Mouse (Mus musculus): Measurements from ENCODE around the gene Exoc4. TPM values are rescaled to one million over a fixed set of nuclear protein-coding genes. Genes with fewer than 3 reads are reported as not detected.

Gene Exoc4
- total and polyA plus RNA-seq, 3 experiments, result 10.5 to 86.2 (median 80.5) TPM

DNA sequence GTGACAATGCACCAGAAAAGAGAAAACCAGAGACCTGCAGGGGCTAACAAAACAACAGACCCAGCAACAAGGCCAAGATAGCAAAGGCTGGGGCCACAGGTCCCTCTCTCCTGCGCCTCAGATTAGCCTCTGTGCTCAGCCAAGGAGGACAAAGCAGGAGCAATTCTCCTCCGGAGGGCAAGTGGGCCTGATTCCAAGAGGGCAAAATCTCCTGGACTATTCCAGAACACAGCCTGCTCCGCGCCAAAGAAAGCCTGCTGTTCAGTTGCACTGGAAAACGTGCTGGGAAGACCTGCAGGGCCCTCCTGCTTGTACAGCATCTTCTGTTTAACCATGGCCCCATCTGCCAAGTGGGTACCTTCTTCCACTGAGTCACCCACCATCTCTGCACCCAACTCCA, 1.7 kb upstream of the Exoc4 start:
- DNase-seq (ENCODE audit: low spot score), result no peak
- Histone ChIP-seq H3K36me3 (replicated peaks) (peaks cover 9% of the 10 kb centered on the region), H3K4me3 (ENCODE audit: low read depth, low read length) (no peak overlapping the region), H3K4me1 (ENCODE audit: insufficient read depth, low read depth, low read length) (peaks cover 21% of the 10 kb centered on the region), H3K27me3 (ENCODE audit: insufficient read depth, low read length) (no peaks in the 10 kb centered on the region), H3K9me3 (replicated peaks) (no peaks in the 10 kb centered on the region)
- TF ChIP-seq CTCF (IDR thresholded peaks at IDR 0.05; ENCODE audit: low read depth, low read length) (no peak), GATA2 (IDR thresholded peaks at IDR 0.05; ENCODE audit: borderline replicate concordance, low read depth, low read length) (no peak), GATA1 (IDR thresholded peaks at IDR 0.05; ENCODE audit: borderline replicate concordance, low read length) (no peak), TAL1 (conservative IDR thresholded peaks at IDR 0.05; ENCODE audit: low read depth, low read length) (no peak), POLR2AphosphoS5 (IDR thresholded peaks at IDR 0.05; ENCODE audit: insufficient replicate concordance, low read depth, low read length) (no peak)
- no peak for ATAC-seq (ENCODE audit: extremely low read depth, insufficient number of reproducible peaks, low FRiP score, poor library complexity, severe bottlenecking)

DNA sequence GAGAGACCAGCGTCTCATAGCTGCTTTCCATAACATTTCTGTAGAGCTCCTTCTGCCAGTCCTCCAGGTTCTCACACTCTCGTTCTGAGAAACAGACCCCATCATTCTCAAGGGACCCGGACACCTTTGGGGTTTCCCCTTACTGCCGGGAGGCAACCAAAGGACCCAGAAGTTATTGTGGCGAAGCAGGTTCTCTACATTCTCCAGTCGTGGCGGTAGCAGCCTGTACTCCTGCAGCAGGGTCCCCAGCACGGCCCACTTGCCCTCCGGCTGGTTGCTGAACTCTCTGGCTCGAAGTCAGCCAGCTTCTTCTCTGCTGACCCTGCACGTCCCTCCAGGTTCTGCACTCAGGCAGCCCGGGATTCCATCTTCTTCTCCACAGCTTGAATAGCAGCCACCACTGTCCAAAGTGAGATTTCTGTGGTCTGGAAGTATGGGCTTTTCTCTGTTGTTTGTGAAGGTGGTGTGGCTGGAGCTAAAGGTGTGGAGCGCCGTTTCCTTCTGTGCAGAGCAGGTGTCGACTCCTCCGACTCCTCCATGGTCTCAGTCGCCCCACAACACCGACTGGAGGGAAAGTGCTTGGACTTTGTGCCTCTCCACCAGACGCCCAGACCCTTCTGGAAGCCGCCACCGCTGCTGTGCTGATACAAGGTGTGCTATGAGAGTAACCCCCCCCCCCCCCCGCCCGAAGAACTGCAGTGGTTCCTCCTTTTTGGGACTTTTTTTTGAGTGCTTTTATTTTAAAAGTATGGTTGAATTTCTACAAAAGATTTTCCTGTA, 1.1 kb upstream of the Exoc4 start:
- Histone ChIP-seq H3K4me3 (ENCODE audit: low read depth, low read length) (no peak overlapping the region), H3K36me3 (replicated peaks) (peaks cover 12% of the 10 kb centered on the region), H3K9me3 (replicated peaks) (no peaks in the 10 kb centered on the region), H3K4me1 (ENCODE audit: insufficient read depth, low read depth, low read length) (peaks cover 24% of the 10 kb centered on the region), H3K27me3 (ENCODE audit: insufficient read depth, low read length) (no peaks in the 10 kb centered on the region)
- no peak for ATAC-seq (ENCODE audit: extremely low read depth, insufficient number of reproducible peaks, low FRiP score, poor library complexity, severe bottlenecking)
- TF ChIP-seq POLR2AphosphoS5 (IDR thresholded peaks at IDR 0.05; ENCODE audit: insufficient replicate concordance, low read depth, low read length), result no peak
- TF ChIP-seq TAL1 (conservative IDR thresholded peaks at IDR 0.05; ENCODE audit: low read depth, low read length), result no peak
- TF ChIP-seq CTCF (IDR thresholded peaks at IDR 0.05; ENCODE audit: low read depth, low read length), result no peak
- no peak for TF ChIP-seq GATA2 (IDR thresholded peaks at IDR 0.05; ENCODE audit: borderline replicate concordance, low read depth, low read length)
- no peak for TF ChIP-seq GATA1 (IDR thresholded peaks at IDR 0.05; ENCODE audit: borderline replicate concordance, low read length)
- no peak for DNase-seq (ENCODE audit: low spot score)

DNA sequence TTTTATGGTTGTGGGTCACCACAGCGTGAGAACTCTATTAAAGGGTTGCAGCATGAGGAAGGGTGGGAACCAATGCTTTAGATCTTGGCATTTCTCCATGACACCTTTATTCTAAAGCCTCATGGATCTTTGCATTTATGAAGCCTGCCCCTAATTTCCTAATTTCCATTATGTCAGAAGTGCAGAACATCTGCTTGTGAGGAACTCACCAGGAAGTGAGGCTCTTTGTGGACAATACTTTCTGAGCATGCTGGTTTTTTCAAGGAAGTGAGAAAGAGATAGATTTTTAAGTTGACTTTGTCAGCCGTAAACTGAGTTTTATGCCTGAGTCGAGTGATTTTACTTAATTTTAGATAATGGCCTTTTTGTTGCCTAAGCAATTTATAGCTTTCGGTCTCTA, 7.8 kb downstream of the Exoc4 start:
- Histone ChIP-seq H3K27me3 (ENCODE audit: insufficient read depth, low read length) (no peaks in the 10 kb centered on the region), H3K4me3 (ENCODE audit: low read depth, low read length) (no peak overlapping the region), H3K4me1 (ENCODE audit: insufficient read depth, low read depth, low read length) (peaks cover 60% of the 10 kb centered on the region), H3K9me3 (replicated peaks) (no peaks in the 10 kb centered on the region), H3K36me3 (replicated peaks) (peaks cover 60% of the 10 kb centered on the region)
- DNase-seq (ENCODE audit: low spot score), result no peak
- TF ChIP-seq GATA2 (IDR thresholded peaks at IDR 0.05; ENCODE audit: borderline replicate concordance, low read depth, low read length) (no peak), TAL1 (conservative IDR thresholded peaks at IDR 0.05; ENCODE audit: low read depth, low read length) (no peak), POLR2AphosphoS5 (IDR thresholded peaks at IDR 0.05; ENCODE audit: insufficient replicate concordance, low read depth, low read length) (no peak), GATA1 (IDR thresholded peaks at IDR 0.05; ENCODE audit: borderline replicate concordance, low read length) (no peak), CTCF (IDR thresholded peaks at IDR 0.05; ENCODE audit: low read depth, low read length) (no peak)
- ATAC-seq (ENCODE audit: extremely low read depth, insufficient number of reproducible peaks, low FRiP score, poor library complexity, severe bottlenecking), result no peak

DNA sequence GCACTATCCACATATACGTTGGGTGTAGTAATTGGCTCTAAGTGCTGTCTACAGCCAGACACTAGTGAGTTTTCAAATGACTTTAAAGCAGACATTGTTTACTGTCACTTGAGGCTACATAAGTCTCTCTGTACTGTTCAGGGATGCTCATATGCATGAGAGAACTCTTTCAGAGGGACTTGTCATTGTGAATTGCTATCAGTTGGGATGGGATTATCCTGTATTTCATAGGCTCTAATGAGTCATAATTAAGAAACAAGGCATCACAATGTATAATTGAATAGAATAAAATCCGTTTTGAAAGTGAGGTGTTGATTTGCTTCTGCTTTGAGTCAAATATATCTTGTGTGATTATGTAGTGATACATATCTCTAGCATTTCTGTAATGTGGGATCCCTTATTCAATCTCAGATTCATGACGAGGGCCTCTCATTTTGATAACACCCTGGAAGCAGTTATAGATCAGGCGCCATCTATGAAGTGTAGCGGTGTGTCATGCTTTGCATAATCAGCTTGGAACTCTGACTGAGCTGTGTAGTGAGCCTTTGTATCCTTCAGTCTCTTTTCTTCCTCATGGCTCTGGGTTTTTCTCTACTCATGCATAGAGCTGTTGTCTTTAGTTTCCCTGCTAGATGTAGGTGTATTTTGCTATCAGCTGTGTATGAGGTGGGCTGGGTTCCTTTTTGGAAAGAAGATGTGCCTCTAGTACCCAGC, 8.3 kb downstream of the Exoc4 start:
- no peak for DNase-seq (ENCODE audit: low spot score)
- no peaks in the 10 kb centered on the region for H3K27me3 ChIP-seq (ENCODE audit: insufficient read depth, low read length)
- H3K36me3 ChIP-seq (replicated peaks), result peaks cover 63% of the 10 kb centered on the region
- no peak for ATAC-seq (ENCODE audit: extremely low read depth, insufficient number of reproducible peaks, low FRiP score, poor library complexity, severe bottlenecking)
- TF ChIP-seq CTCF (IDR thresholded peaks at IDR 0.05; ENCODE audit: low read depth, low read length) (no peak), POLR2AphosphoS5 (IDR thresholded peaks at IDR 0.05; ENCODE audit: insufficient replicate concordance, low read depth, low read length) (no peak), GATA1 (IDR thresholded peaks at IDR 0.05; ENCODE audit: borderline replicate concordance, low read length) (no peak), GATA2 (IDR thresholded peaks at IDR 0.05; ENCODE audit: borderline replicate concordance, low read depth, low read length) (no peak), TAL1 (conservative IDR thresholded peaks at IDR 0.05; ENCODE audit: low read depth, low read length) (no peak)
- peaks cover 62% of the 10 kb centered on the region for H3K4me1 ChIP-seq (ENCODE audit: insufficient read depth, low read depth, low read length)
- no peak overlapping the region for H3K4me3 ChIP-seq (ENCODE audit: low read depth, low read length)
- H3K9me3 ChIP-seq (replicated peaks), result no peaks in the 10 kb centered on the region

DNA sequence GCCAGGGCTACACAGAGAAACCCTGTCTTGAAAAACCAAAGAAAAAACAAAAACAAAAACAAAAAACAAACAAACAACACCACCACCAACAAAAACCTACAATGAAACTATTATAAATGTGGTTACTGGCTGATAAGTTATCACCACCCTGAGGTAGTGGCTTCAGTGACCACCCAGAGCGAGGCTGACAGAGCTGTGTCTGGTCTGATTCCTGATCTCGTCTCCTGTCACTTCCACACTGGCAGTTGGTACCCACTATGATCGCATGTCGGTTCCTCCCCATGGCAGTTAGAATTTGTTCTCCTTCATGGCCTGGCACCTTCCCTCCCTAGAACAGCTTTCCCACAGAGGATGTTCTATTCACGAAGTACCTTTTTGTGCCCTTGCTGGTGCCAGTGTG, 11.0 kb downstream of the Exoc4 start:
- Histone ChIP-seq H3K4me3 (ENCODE audit: low read depth, low read length) (no peak overlapping the region), H3K36me3 (replicated peaks) (peaks cover 55% of the 10 kb centered on the region), H3K4me1 (ENCODE audit: insufficient read depth, low read depth, low read length) (peaks cover 55% of the 10 kb centered on the region), H3K27me3 (ENCODE audit: insufficient read depth, low read length) (no peaks in the 10 kb centered on the region), H3K9me3 (replicated peaks) (no peaks in the 10 kb centered on the region)
- TF ChIP-seq CTCF (IDR thresholded peaks at IDR 0.05; ENCODE audit: low read depth, low read length) (no peak), GATA2 (IDR thresholded peaks at IDR 0.05; ENCODE audit: borderline replicate concordance, low read depth, low read length) (no peak), TAL1 (conservative IDR thresholded peaks at IDR 0.05; ENCODE audit: low read depth, low read length) (no peak), GATA1 (IDR thresholded peaks at IDR 0.05; ENCODE audit: borderline replicate concordance, low read length) (no peak), POLR2AphosphoS5 (IDR thresholded peaks at IDR 0.05; ENCODE audit: insufficient replicate concordance, low read depth, low read length) (no peak)
- ATAC-seq (ENCODE audit: extremely low read depth, insufficient number of reproducible peaks, low FRiP score, poor library complexity, severe bottlenecking) (no peak), DNase-seq (ENCODE audit: low spot score) (no peak)

DNA sequence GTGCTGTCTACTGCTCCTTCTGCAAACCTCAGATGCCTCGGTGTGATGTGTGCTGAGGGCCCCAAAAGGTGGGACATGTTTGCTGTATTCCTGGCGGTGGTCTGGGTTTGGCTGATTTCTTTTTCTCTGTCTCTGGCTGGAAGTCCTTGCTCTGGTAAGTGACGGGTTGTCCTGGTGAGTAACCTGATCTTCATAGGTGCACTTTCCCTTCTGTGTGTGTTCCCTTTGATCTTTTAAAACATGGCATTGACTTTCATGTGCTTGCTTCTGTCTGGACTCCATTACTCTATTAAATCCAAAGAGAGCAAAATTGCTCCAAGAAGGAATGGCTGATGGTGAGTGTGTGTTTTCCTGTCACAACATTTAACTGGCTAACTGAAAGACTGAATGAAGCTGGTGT, 12.7 kb downstream of the Exoc4 start:
- Histone ChIP-seq H3K27me3 (ENCODE audit: insufficient read depth, low read length) (no peaks in the 10 kb centered on the region), H3K36me3 (replicated peaks) (peaks cover 69% of the 10 kb centered on the region), H3K4me3 (ENCODE audit: low read depth, low read length) (no peak overlapping the region), H3K4me1 (ENCODE audit: insufficient read depth, low read depth, low read length) (peaks cover 55% of the 10 kb centered on the region), H3K9me3 (replicated peaks) (no peaks in the 10 kb centered on the region)
- DNase-seq (ENCODE audit: low spot score) (no peak), ATAC-seq (ENCODE audit: extremely low read depth, insufficient number of reproducible peaks, low FRiP score, poor library complexity, severe bottlenecking) (no peak)
- TF ChIP-seq POLR2AphosphoS5 (IDR thresholded peaks at IDR 0.05; ENCODE audit: insufficient replicate concordance, low read depth, low read length) (no peak), TAL1 (conservative IDR thresholded peaks at IDR 0.05; ENCODE audit: low read depth, low read length) (no peak), GATA1 (IDR thresholded peaks at IDR 0.05; ENCODE audit: borderline replicate concordance, low read length) (no peak), GATA2 (IDR thresholded peaks at IDR 0.05; ENCODE audit: borderline replicate concordance, low read depth, low read length) (no peak), CTCF (IDR thresholded peaks at IDR 0.05; ENCODE audit: low read depth, low read length) (no peak)

All from G1E (cell line).